Mouse (Mus musculus): ENCODE measurements at regions not wholly inside any gene's neighbourhood (a gene's known extent, or its start where the extent isn't known, plus 50 kb on each side); places are given as distances from the start of the nearest gene placed in this dataset.

GRCm38 (mm10) chr15:67048621-67049020 lies 547.9 kb upstream of the Lrrc6 start:
- no peak for DNase-seq (ENCODE audit: low read depth in 2 of 2, low spot score in 2 of 2)

- no peak for DNase-seq (ENCODE audit: low read depth in 2 of 2, low spot score in 2 of 2)
Measured at GRCm38 (mm10) chr15:67048148-67048547, 547.4 kb upstream of the Lrrc6 start.

- DNase-seq (ENCODE audit: low read depth in 2 of 2, low spot score in 2 of 2), result no peak
Measured at GRCm38 (mm10) chr15:67045920-67046804, 545.5 kb upstream of the Lrrc6 start.

GRCm38 (mm10) chr15:67045329-67045728 lies 544.6 kb upstream of the Lrrc6 start:
- peak in 1 of 2 experiments; percentile 21 for DNase-seq (ENCODE audit: low read depth in 2 of 2, low spot score in 2 of 2)

- DNase-seq (ENCODE audit: low read depth in 2 of 2, low spot score in 2 of 2), result no peak
Measured at GRCm38 (mm10) chr15:67044806-67045205, 544.1 kb upstream of the Lrrc6 start.

GRCm38 (mm10) chr15:67042131-67042530 lies 541.4 kb upstream of the Lrrc6 start:
- peak; percentile 19 to 47 for DNase-seq (ENCODE audit: low read depth in 2 of 2, low spot score in 2 of 2)

- DNase-seq (ENCODE audit: low read depth in 2 of 2, low spot score in 2 of 2), result no peak
Measured at GRCm38 (mm10) chr15:67040229-67040628, 539.5 kb upstream of the Lrrc6 start.

GRCm38 (mm10) chr15:67039421-67039907 lies 538.8 kb upstream of the Lrrc6 start:
- peak; percentile 32 to 60 for DNase-seq (ENCODE audit: low read depth in 2 of 2, low spot score in 2 of 2)

GRCm38 (mm10) chr15:67037647-67038046 lies 536.9 kb upstream of the Lrrc6 start:
- DNase-seq (ENCODE audit: low read depth in 2 of 2, low spot score in 2 of 2), result no peak

GRCm38 (mm10) chr15:67036341-67036740 lies 535.6 kb upstream of the Lrrc6 start:
- DNase-seq (ENCODE audit: low read depth in 2 of 2, low spot score in 2 of 2), result no peak

- DNase-seq (ENCODE audit: low read depth in 2 of 2, low spot score in 2 of 2), result no peak
Measured at GRCm38 (mm10) chr15:67033936-67034335, 533.2 kb upstream of the Lrrc6 start.

GRCm38 (mm10) chr15:67031866-67032526 lies 531.3 kb upstream of the Lrrc6 start:
- DNase-seq (ENCODE audit: low read depth in 2 of 2, low spot score in 2 of 2), result no peak

GRCm38 (mm10) chr15:67030975-67031374 lies 530.3 kb upstream of the Lrrc6 start:
- no peak for DNase-seq (ENCODE audit: low read depth in 2 of 2, low spot score in 2 of 2)

- no peak for DNase-seq (ENCODE audit: low read depth in 2 of 2, low spot score in 2 of 2)
Measured at GRCm38 (mm10) chr15:67028161-67028560, 527.5 kb upstream of the Lrrc6 start.

GRCm38 (mm10) chr15:67027751-67028150 lies 527.0 kb upstream of the Lrrc6 start:
- DNase-seq (ENCODE audit: low read depth in 2 of 2, low spot score in 2 of 2), result no peak

GRCm38 (mm10) chr15:67025746-67026145 lies 525.0 kb upstream of the Lrrc6 start:
- no peak for DNase-seq (ENCODE audit: low read depth in 2 of 2, low spot score in 2 of 2)

GRCm38 (mm10) chr15:67024386-67024785 lies 523.7 kb upstream of the Lrrc6 start:
- DNase-seq (ENCODE audit: low read depth in 2 of 2, low spot score in 2 of 2), result no peak

- DNase-seq (ENCODE audit: low read depth in 2 of 2, low spot score in 2 of 2), result no peak
Measured at GRCm38 (mm10) chr15:67023081-67023480, 522.4 kb upstream of the Lrrc6 start.

GRCm38 (mm10) chr15:67021391-67021790 lies 520.7 kb upstream of the Lrrc6 start:
- no peak for DNase-seq (ENCODE audit: low read depth in 2 of 2, low spot score in 2 of 2)

GRCm38 (mm10) chr15:67019891-67020290 lies 519.2 kb upstream of the Lrrc6 start:
- no peak for DNase-seq (ENCODE audit: low read depth in 2 of 2, low spot score in 2 of 2)

GRCm38 (mm10) chr15:67019194-67019661 lies 518.5 kb upstream of the Lrrc6 start:
- DNase-seq (ENCODE audit: low read depth in 2 of 2, low spot score in 2 of 2), result no peak

Measured in CD8-positive naive resting alpha-beta T cell, adult 2 months (primary cell).